In the genomic region with DNA sequence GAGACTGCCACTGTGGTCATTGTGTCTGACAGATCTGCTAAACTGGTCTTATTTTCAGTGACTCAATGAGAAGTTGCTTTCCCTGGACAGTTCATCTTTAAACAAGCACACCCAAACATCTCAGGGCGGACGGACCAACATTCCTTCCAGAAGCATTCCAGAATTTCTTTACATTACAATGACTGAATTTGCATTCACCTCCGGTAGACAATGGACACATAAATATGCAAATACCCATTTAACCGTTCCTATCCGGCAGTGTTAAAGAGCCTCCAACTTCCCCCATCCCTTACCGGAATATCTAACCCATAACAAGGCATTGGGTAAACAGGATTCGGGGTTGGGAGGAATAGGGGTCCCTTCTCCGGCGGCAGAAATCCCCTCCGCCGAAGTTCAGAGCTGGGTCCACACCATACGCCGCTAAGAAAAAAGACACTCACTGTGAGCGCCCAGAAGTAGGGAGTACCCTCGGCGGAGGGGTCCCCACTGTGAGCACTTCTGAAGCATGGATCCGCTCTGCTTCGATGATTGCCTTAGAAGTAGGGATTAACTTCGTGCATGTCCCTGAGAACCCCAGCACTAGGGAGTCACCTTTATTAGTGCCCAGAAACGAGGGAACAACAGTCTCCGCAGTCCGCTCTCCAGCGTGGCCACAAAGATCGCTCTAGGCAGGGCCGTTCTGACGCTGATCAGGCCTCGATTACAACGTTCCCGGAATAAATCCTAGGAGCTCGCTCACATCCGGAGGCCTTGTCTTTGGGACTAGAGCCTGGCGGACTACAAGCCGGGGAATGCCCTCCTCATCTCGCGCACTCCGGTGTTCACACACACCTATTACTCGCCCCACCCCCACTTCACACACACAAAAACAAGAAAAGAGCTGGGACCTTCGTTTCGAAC, we compare ENCODE assay signal across 8 mouse cellular contexts. TPM values are rescaled to one million over a fixed set of nuclear protein-coding genes. Genes with fewer than 3 reads are reported as not detected.
DNase-seq lines count a peak whose midpoint lies in the region; ATAC-seq lines count a peak whose summit lies in the region.

No protein-coding gene starts in this region.

- H3K9ac ChIP-seq in kidney, embryonic 16.5 days (replicated peaks; ENCODE audit: low read length), result peak overlapping the region; percentile 98
- peak overlapping the region; percentile 89 for H3K9ac ChIP-seq in hindbrain, embryonic 14.5 days
- peak overlapping the region; percentile 93 for H3K9ac ChIP-seq in midbrain, embryonic 13.5 days (replicated peaks)

- peak; percentile 76 for ATAC-seq in kidney, embryonic 16.5 days (ENCODE audit: low FRiP score, low TSS enrichment)
- peak; percentile 50 for ATAC-seq in hindbrain, embryonic 14.5 days (ENCODE audit: low FRiP score)
- ATAC-seq in midbrain, embryonic 13.5 days, result peak; percentile 47

- intact Hi-C loops in left cerebral cortex, postnatal 14 days (cut with DNase I), result no loop called here

- peak overlapping the region; percentile 91 for H3K27ac ChIP-seq in kidney, embryonic 16.5 days (ENCODE audit: low read length)
- H3K27ac ChIP-seq in hindbrain, embryonic 14.5 days, result peak overlapping the region; percentile 85
- H3K27ac ChIP-seq in midbrain, embryonic 13.5 days, result peak overlapping the region; percentile 84

- under 1% methylated on average over 39 of the region's 39 CpGs for WGBS in kidney, embryonic 16.5 days
- under 1% methylated on average over 39 of the region's 39 CpGs for WGBS in hindbrain, embryonic 14.5 days
- WGBS in midbrain, embryonic 13.5 days, result under 1% methylated on average over 39 of the region's 39 CpGs

- H3K4me1 ChIP-seq in kidney, embryonic 16.5 days (ENCODE audit: insufficient read depth, low read length), result peaks cover 28% of the 10 kb centered on the region
- peaks cover 26% of the 10 kb centered on the region for H3K4me1 ChIP-seq in hindbrain, embryonic 14.5 days (replicated peaks; ENCODE audit: control insufficient read depth, insufficient read depth, low read length)
- H3K4me1 ChIP-seq in midbrain, embryonic 13.5 days (replicated peaks), result peaks cover 26% of the 10 kb centered on the region

- peak overlapping the region; percentile 94 for H3K4me2 ChIP-seq in kidney, embryonic 16.5 days (replicated peaks; ENCODE audit: low read depth, low read length)
- H3K4me2 ChIP-seq in hindbrain, embryonic 14.5 days (replicated peaks), result peak overlapping the region; percentile 93
- H3K4me2 ChIP-seq in midbrain, embryonic 13.5 days (replicated peaks), result peak overlapping the region; percentile 70

- H3K27me3 ChIP-seq in kidney, embryonic 16.5 days (ENCODE audit: insufficient read depth, low read length), result no peaks in the 10 kb centered on the region
- no peaks in the 10 kb centered on the region for H3K27me3 ChIP-seq in hindbrain, embryonic 14.5 days (ENCODE audit: control insufficient read depth, insufficient read depth, low read length)
- no peaks in the 10 kb centered on the region for H3K27me3 ChIP-seq in midbrain, embryonic 13.5 days

- no peaks in the 10 kb centered on the region for H3K9me3 ChIP-seq in kidney, embryonic 16.5 days (ENCODE audit: low read length)
- no peaks in the 10 kb centered on the region for H3K9me3 ChIP-seq in hindbrain, embryonic 14.5 days (ENCODE audit: control insufficient read depth, low read length)
- no peaks in the 10 kb centered on the region for H3K9me3 ChIP-seq in midbrain, embryonic 13.5 days

- peak overlapping the region; percentile 72 for H3K4me3 ChIP-seq in kidney, embryonic 16.5 days (ENCODE audit: low read length)
- peak overlapping the region; percentile 95 for H3K4me3 ChIP-seq in hindbrain, embryonic 14.5 days (replicated peaks; ENCODE audit: low read length)
- H3K4me3 ChIP-seq in midbrain, embryonic 13.5 days (replicated peaks), result peak overlapping the region; percentile 98

- no peak for DNase-seq in kidney, postnatal 10 days
- DNase-seq in adipocyte (ENCODE audit: low spot score), result peak; percentile 26
- no peak for DNase-seq in hindbrain, embryonic 14.5 days (ENCODE audit: low spot score)
- DNase-seq in ovary, postnatal 14 days (ENCODE audit: low spot score), result no peak
- DNase-seq in gastrocnemius, postnatal 4 days (ENCODE audit: low spot score in 2 of 2), result no peak
- no peak for DNase-seq in left cerebral cortex, postnatal 14 days (ENCODE audit: low spot score in 2 of 2)

- H3K36me3 ChIP-seq in kidney, embryonic 16.5 days (ENCODE audit: insufficient read depth, low read length), result peaks cover 4% of the 10 kb centered on the region
- peaks cover 14% of the 10 kb centered on the region for H3K36me3 ChIP-seq in hindbrain, embryonic 14.5 days (replicated peaks; ENCODE audit: control insufficient read depth, insufficient read depth)
- peaks cover 8% of the 10 kb centered on the region for H3K36me3 ChIP-seq in midbrain, embryonic 13.5 days

RNA-seq across cellular contexts. Expression of a gene that starts 0.5 kb away (rescaled TPM):
- polyA plus RNA-seq in kidney, embryonic 16.5 days (2015; fragmentation: Nextera tagmentation; extraction: Ambion mirVana), result 26.8 and 29.0 TPM in 2 replicates
- 26.6 and 27.1 TPM in 2 replicates for polyA plus RNA-seq in hindbrain, embryonic 14.5 days (2014; fragmentation: Nextera tagmentation; extraction: Ambion mirVana)
- polyA plus RNA-seq in midbrain, embryonic 13.5 days (2015; fragmentation: Nextera tagmentation; extraction: Ambion mirVana), result 33.9 and 36.3 TPM in 2 replicates
- total RNA-seq in gastrocnemius, postnatal 4 days (2021), result 10 to 100 TPM; 37.9 to 41.3 TPM
- total RNA-seq in left cerebral cortex, postnatal 14 days (2021), result 10 to 100 TPM; 56.6 to 57.7 TPM

RNA-seq across cellular contexts. Expression of a gene that starts 0.6 kb away (rescaled TPM):
- 56.3 and 56.8 TPM in 2 replicates for polyA plus RNA-seq in kidney, embryonic 16.5 days (2015; fragmentation: Nextera tagmentation; extraction: Ambion mirVana)
- polyA plus RNA-seq in hindbrain, embryonic 14.5 days (2014; fragmentation: Nextera tagmentation; extraction: Ambion mirVana), result 56.3 and 56.7 TPM in 2 replicates
- polyA plus RNA-seq in midbrain, embryonic 13.5 days (2015; fragmentation: Nextera tagmentation; extraction: Ambion mirVana), result 56.3 and 61.1 TPM in 2 replicates
- total RNA-seq in gastrocnemius, postnatal 4 days (2021), result 10 to 100 TPM; 55.3 to 63.3 TPM
- 10 to 100 TPM; 61.8 to 63.6 TPM for total RNA-seq in left cerebral cortex, postnatal 14 days (2021)

RNA-seq across cellular contexts. Expression of a gene that starts 15.8 kb away (rescaled TPM):
- polyA plus RNA-seq in kidney, embryonic 16.5 days (2015; fragmentation: Nextera tagmentation; extraction: Ambion mirVana), result 0.40 and 0.66 TPM in 2 replicates
- polyA plus RNA-seq in hindbrain, embryonic 14.5 days (2014; fragmentation: Nextera tagmentation; extraction: Ambion mirVana), result 0.16 and 0.37 TPM in 2 replicates
- 0.27 and 0.61 TPM in 2 replicates for polyA plus RNA-seq in midbrain, embryonic 13.5 days (2015; fragmentation: Nextera tagmentation; extraction: Ambion mirVana)
- total RNA-seq in gastrocnemius, postnatal 4 days (2021), result under 1 TPM; 0.73 to 0.93 TPM
- 1 to 10 TPM in 1 of 2 experiments, under 1 TPM in 1; 0.24 to 1.1 TPM for total RNA-seq in left cerebral cortex, postnatal 14 days (2021)
